Mouse (Mus musculus): ENCODE results near the gene Ggcx. TPM values are rescaled to one million over a fixed set of nuclear protein-coding genes. Genes with fewer than 3 reads are reported as not detected.

The Ggcx gene
- polyA plus RNA-seq, 1 experiment from 2014 or later, result 23.9 TPM

DNA sequence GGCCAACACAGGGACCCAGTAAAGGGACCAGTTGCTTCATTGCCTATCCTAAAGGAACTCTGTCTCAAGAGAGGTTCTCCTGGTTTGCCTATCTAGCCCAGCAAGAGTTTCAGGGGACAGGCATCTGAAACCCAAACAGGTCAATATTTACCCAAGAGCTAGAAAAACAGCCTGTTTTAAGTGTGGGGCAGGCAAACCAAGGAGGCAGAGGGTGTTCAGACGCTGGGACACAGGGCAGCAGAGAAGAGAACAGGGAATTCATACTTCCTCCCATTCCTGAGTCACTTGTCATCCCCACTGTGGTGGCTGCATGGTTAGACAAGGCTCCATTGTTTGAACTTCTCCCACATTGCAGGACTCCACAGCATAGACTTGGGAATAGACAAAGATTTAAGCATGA lies 42.5 kb upstream of the Ggcx start:
- Histone ChIP-seq H3K36me3 (ENCODE audit: control insufficient read depth, insufficient read depth, low read length) (no peaks in the 10 kb centered on the region), H3K9ac (ENCODE audit: low read depth, low read length) (peak overlapping the region; percentile 46; the same call in 1 of the 2 replicates), H3K4me2 (peak overlapping the region; percentile 1; the same call in 1 of the 2 replicates), H3K27me3 (ENCODE audit: control insufficient read depth, insufficient read depth, low read length) (no peaks in the 10 kb centered on the region), H3K27ac (ENCODE audit: low read depth, low read length) (peak overlapping the region; percentile 88), H3K9me3 (replicated peaks; ENCODE audit: control insufficient read depth, low read length) (no peaks in the 10 kb centered on the region), H3K4me1 (ENCODE audit: control insufficient read depth, insufficient read depth, low read length) (peaks cover 20% of the 10 kb centered on the region), H3K4me3 (ENCODE audit: low read depth, low read length) (no peak overlapping the region)
- 24% methylated on average over 1 of the region's 1 CpGs for WGBS (ENCODE audit: insufficient replicate concordance)
- no peak for ATAC-seq (replicated peaks; ENCODE audit: insufficient number of reproducible peaks, low FRiP score, low TSS enrichment)

DNA sequence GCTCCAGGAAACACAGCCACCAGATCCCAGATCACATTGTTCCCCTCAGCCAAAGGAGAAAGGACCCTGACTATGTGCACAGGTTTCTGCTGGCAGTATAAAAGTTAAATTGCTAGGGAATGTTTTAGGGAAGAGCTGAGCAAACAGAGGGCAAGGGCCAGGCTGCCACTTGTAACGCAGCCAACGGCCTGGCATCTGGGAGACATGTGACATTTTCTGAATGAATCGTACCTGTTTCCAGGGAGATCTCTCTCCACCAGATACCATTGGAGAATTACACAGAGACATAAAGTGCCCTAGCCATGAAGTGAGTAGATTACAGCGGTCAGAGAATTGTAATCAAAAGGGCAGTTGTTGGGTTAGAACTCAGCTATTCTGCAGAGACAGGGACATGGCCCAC lies 40.9 kb upstream of the Ggcx start:
- Histone ChIP-seq H3K36me3 (ENCODE audit: control insufficient read depth, insufficient read depth, low read length) (no peaks in the 10 kb centered on the region), H3K9me3 (replicated peaks; ENCODE audit: control insufficient read depth, low read length) (no peaks in the 10 kb centered on the region), H3K4me2 (no peak overlapping the region), H3K4me1 (ENCODE audit: control insufficient read depth, insufficient read depth, low read length) (peaks cover 20% of the 10 kb centered on the region), H3K4me3 (ENCODE audit: low read depth, low read length) (no peak overlapping the region), H3K27me3 (ENCODE audit: control insufficient read depth, insufficient read depth, low read length) (no peaks in the 10 kb centered on the region), H3K9ac (ENCODE audit: low read depth, low read length) (no peak overlapping the region), H3K27ac (ENCODE audit: low read depth, low read length) (0 out of 2 replicates have a peak overlapping the region, but pooled peaks have one; percentile 10)
- no peak for ATAC-seq (replicated peaks; ENCODE audit: insufficient number of reproducible peaks, low FRiP score, low TSS enrichment)
- 84% methylated on average over 4 of the region's 4 CpGs for WGBS (ENCODE audit: insufficient replicate concordance)

DNA sequence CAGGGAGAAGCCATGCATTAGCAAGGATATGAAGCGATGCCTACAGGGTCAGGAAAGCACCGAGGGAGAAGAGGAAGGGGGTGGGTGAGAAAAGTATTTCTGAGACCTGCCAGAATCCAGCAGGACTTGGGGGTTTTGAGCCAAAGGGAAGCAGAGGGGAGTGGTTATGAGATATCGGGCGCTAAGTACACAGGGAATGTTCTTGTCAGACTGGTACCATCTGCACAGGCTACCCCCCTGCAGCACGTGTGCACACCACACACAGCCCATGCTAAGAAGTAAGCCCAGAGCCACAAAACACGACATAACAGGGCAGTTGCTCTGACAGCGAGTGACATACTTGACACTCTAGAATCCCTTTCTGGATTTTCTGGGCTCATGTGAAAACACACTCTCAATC lies 39.9 kb upstream of the Ggcx start:
- Histone ChIP-seq H3K27ac (ENCODE audit: low read depth, low read length) (no peak overlapping the region), H3K9me3 (replicated peaks; ENCODE audit: control insufficient read depth, low read length) (no peaks in the 10 kb centered on the region), H3K4me3 (ENCODE audit: low read depth, low read length) (no peak overlapping the region), H3K4me1 (ENCODE audit: control insufficient read depth, insufficient read depth, low read length) (peaks cover 20% of the 10 kb centered on the region), H3K9ac (ENCODE audit: low read depth, low read length) (no peak overlapping the region), H3K4me2 (0 out of 2 replicates have a peak overlapping the region, but pooled peaks have one; percentile 4), H3K36me3 (ENCODE audit: control insufficient read depth, insufficient read depth, low read length) (no peaks in the 10 kb centered on the region), H3K27me3 (ENCODE audit: control insufficient read depth, insufficient read depth, low read length) (no peaks in the 10 kb centered on the region)
- ATAC-seq (replicated peaks; ENCODE audit: insufficient number of reproducible peaks, low FRiP score, low TSS enrichment), result no peak
- WGBS (ENCODE audit: insufficient replicate concordance), result 44% methylated on average over 7 of the region's 7 CpGs

DNA sequence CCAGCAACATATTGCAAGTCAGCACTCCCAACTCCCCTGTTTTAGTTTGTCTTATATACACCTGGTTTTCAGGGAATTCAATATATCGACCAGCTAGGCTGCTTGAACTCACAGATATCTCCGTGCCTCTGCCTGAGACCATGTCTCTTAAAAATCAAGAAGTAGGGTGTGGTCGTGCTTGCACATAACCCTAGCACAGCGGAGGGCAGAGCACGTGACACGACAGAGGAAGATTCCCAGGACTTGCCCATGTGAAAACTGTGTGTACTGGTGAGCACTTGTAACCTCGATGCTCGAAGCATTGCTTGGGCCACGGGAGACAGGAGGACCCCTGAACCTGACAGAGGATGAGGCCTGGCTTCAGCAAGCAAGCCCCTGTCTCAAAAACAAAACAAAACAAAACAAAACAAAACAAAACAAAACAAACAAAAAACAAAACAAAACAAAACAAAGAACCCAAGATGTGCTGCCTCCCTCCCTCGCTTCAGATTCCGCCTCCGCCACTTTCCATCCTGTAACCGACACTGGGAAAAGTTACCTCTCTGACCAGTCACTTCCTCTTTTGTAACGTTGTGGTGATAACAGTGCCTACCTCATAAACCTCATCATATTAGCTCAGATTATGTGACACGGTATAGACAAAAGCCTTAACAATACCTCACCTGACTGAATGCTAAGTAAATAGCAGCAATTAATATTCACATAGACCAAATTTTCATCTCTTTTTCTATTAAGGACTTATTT lies 39.1 kb upstream of the Ggcx start:
- H3K27ac ChIP-seq (ENCODE audit: low read depth, low read length), result no peak overlapping the region
- H3K9me3 ChIP-seq (replicated peaks; ENCODE audit: control insufficient read depth, low read length), result no peaks in the 10 kb centered on the region
- H3K4me3 ChIP-seq (ENCODE audit: low read depth, low read length), result no peak overlapping the region
- no peaks in the 10 kb centered on the region for H3K36me3 ChIP-seq (ENCODE audit: control insufficient read depth, insufficient read depth, low read length)
- no peak overlapping the region; the same call in 1 of the 2 replicates for H3K4me2 ChIP-seq
- H3K27me3 ChIP-seq (ENCODE audit: control insufficient read depth, insufficient read depth, low read length), result no peaks in the 10 kb centered on the region
- ATAC-seq (replicated peaks; ENCODE audit: insufficient number of reproducible peaks, low FRiP score, low TSS enrichment), result no peak
- H3K9ac ChIP-seq (ENCODE audit: low read depth, low read length), result no peak overlapping the region
- H3K4me1 ChIP-seq (ENCODE audit: control insufficient read depth, insufficient read depth, low read length), result peaks cover 20% of the 10 kb centered on the region
- WGBS (ENCODE audit: insufficient replicate concordance), result 66% methylated on average over 15 of the region's 15 CpGs

DNA sequence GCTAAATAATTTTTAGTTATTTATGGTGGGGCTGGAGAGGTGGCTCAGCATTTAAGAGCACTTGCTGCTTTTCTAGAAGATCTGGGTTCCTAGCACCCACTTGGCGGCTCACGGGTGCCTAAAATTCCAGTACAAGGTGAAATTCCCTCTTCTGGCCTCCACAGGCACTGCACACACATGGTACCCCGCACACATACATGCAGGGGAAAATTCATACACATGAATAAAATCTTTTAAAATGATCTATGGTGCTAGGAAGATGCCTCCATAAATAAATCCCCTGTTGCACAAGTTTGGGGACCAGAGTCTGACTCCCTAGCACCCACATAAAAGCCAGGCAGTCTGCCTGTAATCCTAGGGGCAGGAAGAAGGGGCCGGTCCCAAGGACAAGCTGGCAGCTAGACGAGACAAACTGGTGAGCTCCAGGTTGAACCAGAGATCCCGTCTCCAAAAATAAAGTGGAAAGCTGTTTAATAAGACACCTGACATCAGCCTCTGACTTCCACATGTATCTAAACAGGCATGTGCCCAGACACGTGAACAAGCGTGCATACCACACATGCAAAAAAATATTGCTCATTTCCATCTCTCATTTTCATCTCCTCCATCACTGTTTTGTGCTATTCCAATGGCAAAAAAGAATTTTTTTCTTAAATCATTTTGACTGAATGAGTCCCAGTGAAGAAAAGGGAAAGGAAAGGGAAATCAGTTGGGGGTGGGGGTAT lies 35.4 kb upstream of the Ggcx start:
- no peak overlapping the region for H3K9ac ChIP-seq (ENCODE audit: low read depth, low read length)
- H3K4me3 ChIP-seq (ENCODE audit: low read depth, low read length), result no peak overlapping the region; the same call in 1 of the 2 replicates
- peak overlapping the region; percentile 75; the same call in 1 of the 2 replicates for H3K4me2 ChIP-seq
- no peaks in the 10 kb centered on the region for H3K36me3 ChIP-seq (ENCODE audit: control insufficient read depth, insufficient read depth, low read length)
- no peak overlapping the region for H3K27ac ChIP-seq (ENCODE audit: low read depth, low read length)
- no peaks in the 10 kb centered on the region for H3K27me3 ChIP-seq (ENCODE audit: control insufficient read depth, insufficient read depth, low read length)
- H3K9me3 ChIP-seq (replicated peaks; ENCODE audit: control insufficient read depth, low read length), result no peaks in the 10 kb centered on the region
- peaks cover 6% of the 10 kb centered on the region for H3K4me1 ChIP-seq (ENCODE audit: control insufficient read depth, insufficient read depth, low read length)
- WGBS (ENCODE audit: insufficient replicate concordance), result 82% methylated on average over 8 of the region's 8 CpGs
- ATAC-seq (replicated peaks; ENCODE audit: insufficient number of reproducible peaks, low FRiP score, low TSS enrichment), result no peak

DNA sequence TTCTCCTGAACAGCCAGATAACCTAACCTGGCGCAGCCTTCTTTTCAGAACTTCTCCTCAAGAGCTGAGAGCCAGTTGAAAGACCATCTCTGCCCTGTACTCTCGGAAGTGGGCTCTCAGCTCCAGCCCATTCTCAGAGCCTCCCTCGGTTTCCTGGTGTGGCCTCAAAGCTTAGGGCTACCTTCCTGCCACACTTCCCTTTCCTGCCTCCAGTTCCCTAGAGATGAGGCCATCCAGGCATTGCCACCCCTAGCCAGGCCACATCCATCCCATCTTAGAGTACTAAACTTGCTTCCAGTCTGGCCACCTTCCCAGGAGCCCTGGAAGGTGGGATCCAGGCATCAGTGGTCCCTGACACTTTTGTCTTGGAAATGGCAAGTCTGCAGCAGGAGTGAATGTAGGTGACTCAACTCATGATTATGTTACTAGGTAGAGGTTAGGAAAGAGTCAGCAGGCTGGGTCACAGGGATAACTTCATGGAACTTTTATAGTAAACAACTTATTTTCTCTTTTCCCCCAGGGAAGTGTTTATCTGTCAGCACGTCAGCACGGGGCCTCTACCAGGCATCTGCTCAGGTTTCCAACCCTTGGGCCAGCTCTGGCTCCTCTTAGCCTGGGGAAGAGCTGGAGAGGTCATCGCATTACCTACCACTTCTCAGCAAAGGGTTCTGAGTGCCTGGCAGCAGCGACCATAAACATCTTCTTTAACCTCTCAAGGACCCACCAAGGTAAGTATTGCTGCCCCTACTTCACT lies 34.6 kb upstream of the Ggcx start:
- Histone ChIP-seq H3K27ac (ENCODE audit: low read depth, low read length) (peak overlapping the region; percentile 78), H3K9ac (ENCODE audit: low read depth, low read length) (peak overlapping the region; percentile 75)

DNA sequence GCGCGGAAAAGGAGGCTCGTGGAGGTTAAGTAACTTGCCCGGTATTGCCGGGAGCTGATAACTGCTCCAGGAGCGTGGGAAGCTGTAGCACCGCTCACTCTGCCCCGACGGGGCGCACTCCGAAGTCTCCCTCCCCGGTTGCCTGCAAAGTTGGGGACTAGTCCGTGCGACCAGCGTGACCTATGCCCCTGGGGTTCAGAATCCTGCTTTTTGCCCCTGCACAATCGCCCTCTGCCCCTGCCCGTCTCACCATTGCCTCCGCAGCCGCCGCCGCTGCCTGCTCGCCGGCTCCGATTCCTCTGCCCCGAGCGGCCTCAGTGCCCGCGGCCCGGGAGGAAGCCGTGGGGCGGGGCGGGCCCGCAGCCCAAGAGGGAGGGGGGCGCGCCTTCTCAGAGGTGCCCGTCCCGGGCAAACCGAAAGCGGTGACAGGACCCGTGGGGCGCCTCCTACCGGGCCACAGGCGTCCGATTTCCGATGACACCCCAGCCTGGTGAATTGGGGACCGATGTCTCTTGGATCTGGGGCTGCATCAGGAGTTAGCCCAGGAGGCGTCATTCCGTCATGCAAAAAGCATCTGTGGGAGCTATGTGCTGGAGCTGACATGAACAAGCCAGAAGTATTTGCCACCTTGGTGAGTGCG lies 33.9 kb upstream of the Ggcx start, which contains the start of gene Vamp5:
Gene Vamp5, minus strand, starts transcription at position 338 of the 640 bp plus-strand sequence.
- peaks cover 6% of the 10 kb centered on the region for H3K36me3 ChIP-seq (ENCODE audit: control insufficient read depth, insufficient read depth, low read length)
- no peaks in the 10 kb centered on the region for H3K4me1 ChIP-seq (ENCODE audit: control insufficient read depth, insufficient read depth, low read length)
- WGBS (ENCODE audit: insufficient replicate concordance), result 1% methylated on average over 45 of the region's 49 CpGs
- peak; percentile 85 for ATAC-seq (replicated peaks; ENCODE audit: insufficient number of reproducible peaks, low FRiP score, low TSS enrichment)
- H3K27me3 ChIP-seq (ENCODE audit: control insufficient read depth, insufficient read depth, low read length), result no peaks in the 10 kb centered on the region
- peak within 1 kb of the TSS; percentile 62 for H3K4me3 ChIP-seq (ENCODE audit: low read depth, low read length)
- no peaks in the 10 kb centered on the region for H3K9me3 ChIP-seq (replicated peaks; ENCODE audit: control insufficient read depth, low read length)
- peak within 1 kb of the TSS; percentile 78 for H3K27ac ChIP-seq (ENCODE audit: low read depth, low read length)
- peak within 1 kb of the TSS; percentile 75 for H3K4me2 ChIP-seq
- peak within 1 kb of the TSS; percentile 75 for H3K9ac ChIP-seq (ENCODE audit: low read depth, low read length)

More for the DNA sequence above, 34.6 kb upstream of the Ggcx start:
- Histone ChIP-seq H3K36me3 (ENCODE audit: control insufficient read depth, insufficient read depth, low read length) (0 out of 2 replicates have a peak, but pooled peaks cover 1% of the 10 kb centered on the region), H3K9me3 (replicated peaks; ENCODE audit: control insufficient read depth, low read length) (no peaks in the 10 kb centered on the region), H3K4me2 (peak overlapping the region; percentile 75), H3K4me3 (ENCODE audit: low read depth, low read length) (peak overlapping the region; percentile 62), H3K4me1 (ENCODE audit: control insufficient read depth, insufficient read depth, low read length) (no peaks in the 10 kb centered on the region), H3K27me3 (ENCODE audit: control insufficient read depth, insufficient read depth, low read length) (no peaks in the 10 kb centered on the region)
- 37% methylated on average over 7 of the region's 7 CpGs for WGBS (ENCODE audit: insufficient replicate concordance)
- 0 out of 2 replicates have a peak, but pooled peaks have one; percentile 7 for ATAC-seq (replicated peaks; ENCODE audit: insufficient number of reproducible peaks, low FRiP score, low TSS enrichment)

DNA sequence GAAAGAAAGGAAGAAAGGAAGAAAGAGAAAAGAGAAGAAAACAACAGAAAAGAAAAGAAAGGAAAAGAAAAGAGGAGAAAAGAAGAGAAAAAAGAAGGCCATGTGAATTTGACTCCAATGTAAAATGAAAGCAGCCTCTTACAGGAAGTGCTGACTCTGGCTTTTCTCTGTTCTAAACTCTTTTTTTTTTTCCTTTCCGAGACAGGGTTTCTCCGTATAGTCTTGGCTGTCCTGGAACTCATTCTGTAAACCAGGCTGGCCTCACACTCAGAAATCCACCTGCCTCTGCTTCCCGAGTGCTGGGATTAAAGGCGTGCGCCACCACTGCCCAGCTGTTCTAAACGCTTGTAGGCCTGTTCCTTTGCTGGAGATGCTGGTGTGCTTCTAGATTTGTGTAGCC lies 31.6 kb upstream of the Ggcx start:
- no peak for ATAC-seq (replicated peaks; ENCODE audit: insufficient number of reproducible peaks, low FRiP score, low TSS enrichment)
- Histone ChIP-seq H3K36me3 (ENCODE audit: control insufficient read depth, insufficient read depth, low read length) (peaks cover 8% of the 10 kb centered on the region), H3K9me3 (replicated peaks; ENCODE audit: control insufficient read depth, low read length) (no peaks in the 10 kb centered on the region), H3K27ac (ENCODE audit: low read depth, low read length) (no peak overlapping the region), H3K9ac (ENCODE audit: low read depth, low read length) (no peak overlapping the region), H3K4me3 (ENCODE audit: low read depth, low read length) (no peak overlapping the region), H3K4me2 (no peak overlapping the region), H3K27me3 (ENCODE audit: control insufficient read depth, insufficient read depth, low read length) (no peaks in the 10 kb centered on the region), H3K4me1 (ENCODE audit: control insufficient read depth, insufficient read depth, low read length) (no peaks in the 10 kb centered on the region)
- 79% methylated on average over 6 of the region's 6 CpGs for WGBS (ENCODE audit: insufficient replicate concordance)
